Mouse (Mus musculus) forelimb bud, embryonic 11.5 days (tissue): ENCODE results near the gene Ltk.

ENCODE experiments used
- DNase-seq: peaks from one replicate; pipeline ENCODE4 v3.0.0-alpha.2; 2012; ENCODE audit warnings: low read depth, low spot score

Ltk gene

GRCm38 (mm10) chr2:119703171-119703570 lies 57.1 kb downstream of the Ltk start:
- DNase-seq, result no peak
